Mouse (Mus musculus): ENCODE data around the gene Lef1. TPM values are rescaled to one million over a fixed set of nuclear protein-coding genes. Genes with fewer than 3 reads are reported as not detected.

Lef1 gene
- polyA plus RNA-seq, 1 experiment = not detected

DNA sequence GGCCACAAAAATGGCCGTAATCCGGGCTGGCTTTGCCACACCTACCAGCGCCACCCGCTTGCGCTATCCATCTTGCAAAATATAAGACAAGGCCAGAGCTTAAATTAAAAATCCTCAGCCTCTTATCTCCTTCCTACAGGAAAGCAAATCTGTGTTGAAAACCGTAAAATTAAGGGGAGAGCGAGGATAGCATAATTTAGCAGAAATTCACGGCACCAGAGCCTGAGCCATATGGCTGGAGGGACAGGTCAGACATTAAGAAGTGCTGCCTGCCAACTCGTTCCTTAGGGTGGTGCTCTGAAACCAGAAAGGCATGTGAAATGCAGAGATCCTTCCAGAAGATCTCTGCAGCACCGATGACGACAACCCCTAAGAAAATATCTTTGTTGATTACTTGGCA lies 70.7 kb downstream of the Lef1 start:
- Histone ChIP-seq H3K27ac (replicated peaks; ENCODE audit: low read depth, low read length) (no peak overlapping the region), H3K4me3 (ENCODE audit: insufficient read depth, low read depth, low read length) (no peak overlapping the region), H3K4me1 (ENCODE audit: control insufficient read depth, insufficient read depth, insufficient read length, low read length) (no peaks in the 10 kb centered on the region)

DNA sequence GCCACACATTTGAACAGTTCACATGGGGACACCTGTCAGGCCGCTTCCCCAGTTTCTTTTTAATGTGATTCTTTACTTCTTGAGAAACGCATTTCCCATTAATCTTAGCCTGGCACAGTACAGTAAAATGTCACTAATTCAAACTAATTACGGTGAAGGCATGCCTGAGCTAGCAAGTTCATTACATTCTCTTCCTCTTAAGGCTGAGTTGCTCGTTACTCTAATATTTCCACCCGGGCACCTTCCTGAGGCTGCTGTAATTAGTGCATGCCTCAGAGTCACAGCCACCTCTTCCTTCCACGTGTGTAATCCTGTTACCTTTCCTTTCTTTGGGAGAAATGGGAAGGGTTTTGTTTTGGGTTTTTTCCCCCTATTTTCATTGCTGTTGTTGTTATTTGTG lies 71.9 kb downstream of the Lef1 start:
- H3K4me1 ChIP-seq (ENCODE audit: control insufficient read depth, insufficient read depth, insufficient read length, low read length) = no peaks in the 10 kb centered on the region
- H3K4me3 ChIP-seq (ENCODE audit: insufficient read depth, low read depth, low read length) = no peak overlapping the region
- H3K27ac ChIP-seq (replicated peaks; ENCODE audit: low read depth, low read length) = no peak overlapping the region

DNA sequence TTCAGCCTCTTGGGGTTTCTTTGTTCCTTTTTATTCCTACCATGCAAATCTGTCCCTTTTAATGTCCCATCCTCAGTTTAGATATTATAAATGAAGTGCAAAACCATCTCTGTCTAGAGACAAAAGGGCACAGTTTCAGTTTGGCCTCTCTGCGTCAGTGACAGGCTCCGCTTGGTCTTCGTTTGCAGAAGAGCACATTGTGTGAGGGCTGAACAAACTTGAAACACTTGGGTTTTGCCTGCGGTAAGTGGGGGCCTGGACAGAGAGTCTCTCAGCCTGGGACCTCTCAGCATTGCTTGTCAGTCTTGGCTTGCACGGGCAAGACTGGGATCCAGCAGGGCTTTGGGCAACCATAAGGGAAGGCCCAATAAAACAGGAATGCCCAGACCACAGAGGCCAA lies 75.9 kb downstream of the Lef1 start:
- H3K27ac ChIP-seq (replicated peaks; ENCODE audit: low read depth, low read length) = no peak overlapping the region
- no peaks in the 10 kb centered on the region for H3K4me1 ChIP-seq (ENCODE audit: control insufficient read depth, insufficient read depth, insufficient read length, low read length)
- H3K4me3 ChIP-seq (ENCODE audit: insufficient read depth, low read depth, low read length) = no peak overlapping the region

DNA sequence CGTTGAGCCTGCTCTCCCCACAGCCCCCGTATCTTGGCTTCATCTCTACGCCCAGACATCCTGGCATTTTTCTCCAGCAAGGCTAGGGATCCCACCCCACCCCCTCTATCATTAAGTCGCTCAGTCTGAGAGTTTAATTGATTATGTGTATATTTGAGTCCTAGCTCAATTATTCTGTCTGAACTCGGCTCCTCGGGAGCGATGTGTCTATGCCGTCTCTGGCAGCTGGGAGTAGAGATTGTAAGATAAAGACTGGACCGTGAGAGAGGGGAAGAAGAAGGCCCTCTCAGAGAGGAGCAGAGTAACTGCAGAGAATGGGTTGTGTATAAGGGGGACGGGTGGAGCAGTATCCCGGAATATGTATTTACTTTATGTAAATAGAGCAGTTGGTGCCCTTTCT lies 80.0 kb downstream of the Lef1 start:
- Histone ChIP-seq H3K4me1 (ENCODE audit: control insufficient read depth, insufficient read depth, insufficient read length, low read length) (no peaks in the 10 kb centered on the region), H3K27ac (replicated peaks; ENCODE audit: low read depth, low read length) (no peak overlapping the region), H3K4me3 (ENCODE audit: insufficient read depth, low read depth, low read length) (no peak overlapping the region)

DNA sequence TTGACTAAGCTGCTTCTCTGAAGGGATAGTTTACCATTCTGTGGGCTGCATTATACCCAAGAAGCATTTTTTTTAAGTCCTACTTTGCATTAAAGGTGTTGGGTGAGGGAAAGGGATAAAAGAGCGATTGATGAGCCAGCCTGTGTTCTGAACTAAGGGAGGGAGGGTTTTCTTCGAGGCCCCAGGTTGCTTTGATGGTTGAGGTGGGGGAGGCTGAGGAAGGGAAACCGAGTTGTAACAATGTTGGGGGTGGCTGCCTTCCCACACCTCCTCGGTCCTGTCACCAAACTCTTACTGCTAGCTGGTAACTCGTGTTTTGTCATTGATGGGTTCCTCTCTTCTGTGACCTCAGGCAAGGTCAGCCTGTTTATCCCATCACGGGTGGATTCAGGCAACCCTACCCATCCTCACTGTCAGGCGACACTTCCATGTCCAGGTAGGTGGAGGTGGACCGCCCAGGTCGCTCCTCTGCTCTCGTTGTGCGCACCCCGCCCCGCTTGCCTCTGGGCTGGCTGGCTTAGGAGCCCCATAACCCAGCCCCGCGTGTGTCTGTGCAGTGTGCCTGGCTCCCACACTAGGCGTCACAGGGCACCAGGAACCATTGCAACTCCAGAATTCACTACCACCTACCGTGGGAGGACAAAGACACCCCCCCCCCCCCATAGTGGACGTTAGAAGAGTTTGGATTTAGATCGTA lies 80.5 kb downstream of the Lef1 start:
- Histone ChIP-seq H3K4me1 (ENCODE audit: control insufficient read depth, insufficient read depth, insufficient read length, low read length) (no peaks in the 10 kb centered on the region), H3K27ac (replicated peaks; ENCODE audit: low read depth, low read length) (no peak overlapping the region), H3K4me3 (ENCODE audit: insufficient read depth, low read depth, low read length) (no peak overlapping the region)

DNA sequence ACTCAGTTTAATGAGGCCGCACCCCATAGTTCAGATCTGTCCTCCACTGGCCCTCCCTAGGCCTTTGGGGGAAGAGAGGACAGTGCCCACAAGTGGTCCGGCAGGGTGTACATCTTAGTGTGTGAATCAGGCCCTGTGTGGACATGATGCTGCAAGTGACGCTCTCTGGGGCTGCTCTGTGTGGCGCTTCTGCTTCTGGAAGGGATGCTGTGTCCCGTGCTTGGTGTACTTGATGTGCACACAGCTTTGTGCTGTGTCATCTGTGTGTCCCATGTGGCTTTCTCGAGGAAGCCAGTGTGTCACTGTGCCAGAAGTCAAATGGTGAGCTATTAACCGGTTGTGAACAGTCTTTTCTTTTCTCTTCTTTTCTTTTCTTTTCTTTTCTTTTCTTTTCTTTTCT lies 81.2 kb downstream of the Lef1 start:
- Histone ChIP-seq H3K27ac (replicated peaks; ENCODE audit: low read depth, low read length) (no peak overlapping the region), H3K4me1 (ENCODE audit: control insufficient read depth, insufficient read depth, insufficient read length, low read length) (no peaks in the 10 kb centered on the region), H3K4me3 (ENCODE audit: insufficient read depth, low read depth, low read length) (no peak overlapping the region)

DNA sequence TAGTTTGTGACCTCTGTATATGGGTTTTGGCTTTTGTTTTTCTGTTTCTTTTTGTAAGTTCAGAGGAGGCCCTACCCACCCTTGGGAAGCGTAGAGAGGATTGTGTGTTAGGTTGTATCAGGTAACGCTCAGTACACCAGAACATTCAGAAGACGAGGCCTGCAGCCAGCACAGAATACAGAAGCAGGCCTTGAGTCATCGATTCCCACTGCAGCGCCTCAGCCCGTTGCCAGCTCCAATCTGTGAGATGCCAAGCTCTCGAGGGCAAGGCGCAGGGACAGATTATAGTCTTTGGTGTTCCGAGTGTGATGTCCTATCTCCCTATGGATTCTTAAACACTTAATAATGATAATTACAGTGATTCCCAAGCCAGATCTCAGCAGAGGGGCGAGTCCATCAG lies 85.8 kb downstream of the Lef1 start:
- no peak overlapping the region for H3K27ac ChIP-seq (replicated peaks; ENCODE audit: low read depth, low read length)
- H3K4me3 ChIP-seq (ENCODE audit: insufficient read depth, low read depth, low read length) = no peak overlapping the region
- no peaks in the 10 kb centered on the region for H3K4me1 ChIP-seq (ENCODE audit: control insufficient read depth, insufficient read depth, insufficient read length, low read length)

DNA sequence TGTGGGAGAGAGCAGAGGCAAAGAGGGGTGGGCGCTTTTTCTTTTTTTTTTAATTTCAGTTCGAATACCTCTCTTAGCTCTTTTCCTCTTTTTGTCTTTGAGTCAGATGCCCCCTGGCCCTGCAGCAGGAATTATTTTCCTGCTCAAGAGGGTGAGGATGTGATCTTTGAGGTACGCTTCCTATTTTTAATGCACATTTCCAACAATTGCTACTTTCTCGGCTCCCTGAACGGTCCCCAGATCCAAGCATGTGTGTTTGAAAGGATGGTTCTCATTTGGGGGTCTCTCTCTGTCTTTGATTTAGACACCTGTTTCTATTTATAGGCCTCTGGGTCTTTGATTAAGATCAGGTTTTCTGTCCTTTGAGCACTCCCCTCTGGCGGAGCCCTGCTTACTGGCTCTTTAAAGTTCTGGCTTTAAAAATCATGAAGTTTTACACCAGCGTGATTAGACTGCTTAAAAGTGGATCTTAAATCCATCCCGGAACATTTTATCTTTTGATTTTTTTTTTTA lies 86.3 kb downstream of the Lef1 start:
- no peak overlapping the region for H3K27ac ChIP-seq (replicated peaks; ENCODE audit: low read depth, low read length)
- H3K4me1 ChIP-seq (ENCODE audit: control insufficient read depth, insufficient read depth, insufficient read length, low read length) = no peaks in the 10 kb centered on the region
- H3K4me3 ChIP-seq (ENCODE audit: insufficient read depth, low read depth, low read length) = no peak overlapping the region

DNA sequence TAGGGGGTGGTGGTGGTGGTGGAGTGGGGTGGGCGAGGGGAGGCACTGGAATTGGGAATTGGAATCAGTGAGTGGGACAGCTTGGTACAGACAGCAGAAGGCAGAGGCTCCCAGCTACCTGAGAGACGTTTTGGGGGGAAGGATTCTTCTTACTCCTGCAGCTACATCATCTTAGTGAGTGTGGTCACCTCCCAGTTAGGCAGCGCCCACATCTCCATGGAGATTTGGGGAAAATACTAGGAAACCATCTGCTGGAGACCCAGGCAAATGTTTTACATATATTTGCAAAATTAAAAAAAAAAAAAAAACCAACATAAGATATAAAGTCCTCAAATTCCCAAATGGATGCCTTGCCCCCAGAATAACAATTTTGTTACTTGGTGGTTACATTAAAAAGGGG lies 88.7 kb downstream of the Lef1 start:
- H3K4me3 ChIP-seq (ENCODE audit: insufficient read depth, low read depth, low read length) = no peak overlapping the region
- H3K27ac ChIP-seq (replicated peaks; ENCODE audit: low read depth, low read length) = no peak overlapping the region
- no peaks in the 10 kb centered on the region for H3K4me1 ChIP-seq (ENCODE audit: control insufficient read depth, insufficient read depth, insufficient read length, low read length)

DNA sequence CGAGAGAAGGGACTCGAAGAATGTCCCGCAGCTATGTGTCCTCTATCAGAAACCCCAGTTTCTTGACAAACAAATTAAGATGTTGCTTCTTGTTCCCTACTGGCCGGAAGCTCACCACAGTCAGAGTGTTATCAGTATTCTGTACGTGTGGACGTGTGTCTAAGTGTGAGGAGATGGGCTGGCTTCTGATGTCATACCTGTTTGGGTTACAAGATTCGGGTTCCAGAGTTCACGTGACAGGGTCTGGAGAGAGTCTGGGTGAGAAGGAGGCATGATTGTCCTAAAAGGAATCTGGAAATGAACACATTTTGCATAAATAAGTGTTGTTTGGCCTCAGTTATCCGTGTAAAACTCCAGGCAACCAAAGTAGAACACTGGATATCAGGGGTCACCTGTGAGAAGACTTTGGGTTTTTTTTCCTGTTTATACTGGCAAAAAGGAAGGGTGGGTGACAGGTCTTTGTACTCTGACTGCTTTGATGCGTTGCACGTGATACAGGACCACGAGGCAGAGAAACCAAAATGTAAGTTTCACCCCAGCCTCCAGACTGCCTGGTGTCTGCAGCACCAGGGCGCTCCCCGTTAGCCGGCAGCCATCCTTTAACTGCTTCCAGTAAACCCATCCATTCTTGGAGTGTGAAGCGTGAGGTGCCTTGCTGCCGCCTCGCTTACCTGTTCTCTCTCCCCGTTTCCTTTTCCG lies 89.5 kb downstream of the Lef1 start:
- no peaks in the 10 kb centered on the region for H3K4me1 ChIP-seq (ENCODE audit: control insufficient read depth, insufficient read depth, insufficient read length, low read length)
- no peak overlapping the region for H3K27ac ChIP-seq (replicated peaks; ENCODE audit: low read depth, low read length)
- H3K4me3 ChIP-seq (ENCODE audit: insufficient read depth, low read depth, low read length) = no peak overlapping the region

DNA sequence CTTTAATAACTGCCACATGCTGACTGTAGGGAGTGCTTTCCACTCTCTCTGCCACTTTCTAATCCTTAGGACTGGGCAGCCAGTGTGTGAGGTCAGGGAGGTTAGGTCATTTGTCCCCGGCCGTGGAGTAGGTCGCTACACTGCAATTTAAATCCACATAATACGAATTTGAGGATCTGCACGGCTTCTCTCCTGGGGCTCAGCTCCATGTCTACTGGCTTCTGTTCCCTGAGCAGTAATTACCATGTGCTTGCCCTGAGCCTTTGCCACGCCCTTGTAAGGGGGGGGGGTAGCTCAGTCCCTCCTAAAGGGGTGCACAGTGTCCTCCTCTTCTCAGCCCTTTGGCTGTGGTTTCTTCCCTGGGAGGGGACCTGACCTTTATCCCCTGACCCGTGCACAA lies 92.0 kb downstream of the Lef1 start:
- no peaks in the 10 kb centered on the region for H3K4me1 ChIP-seq (ENCODE audit: control insufficient read depth, insufficient read depth, insufficient read length, low read length)
- H3K27ac ChIP-seq (replicated peaks; ENCODE audit: low read depth, low read length) = no peak overlapping the region
- no peak overlapping the region for H3K4me3 ChIP-seq (ENCODE audit: insufficient read depth, low read depth, low read length)

DNA sequence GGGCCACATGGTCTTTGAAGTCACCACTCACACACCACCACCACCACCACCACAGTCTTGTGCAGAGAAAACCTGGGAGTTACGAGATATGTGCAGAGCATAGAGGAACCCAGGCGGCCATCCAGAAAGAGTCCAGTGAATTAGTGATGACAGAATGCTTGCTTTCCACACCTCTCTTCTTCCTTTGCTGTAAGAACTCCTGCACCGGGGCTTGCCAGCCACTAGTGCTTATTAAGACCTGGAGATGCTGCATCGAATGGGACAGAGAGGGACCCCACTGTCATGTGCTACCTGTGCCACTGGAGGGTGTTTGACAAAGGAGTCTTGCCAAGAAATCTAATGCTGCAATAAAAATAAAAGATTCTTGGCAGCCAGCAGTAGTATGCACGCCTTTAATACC lies 97.6 kb downstream of the Lef1 start:
- Histone ChIP-seq H3K4me3 (ENCODE audit: insufficient read depth, low read depth, low read length) (no peak overlapping the region), H3K4me1 (ENCODE audit: control insufficient read depth, insufficient read depth, insufficient read length, low read length) (no peaks in the 10 kb centered on the region), H3K27ac (replicated peaks; ENCODE audit: low read depth, low read length) (no peak overlapping the region)

DNA sequence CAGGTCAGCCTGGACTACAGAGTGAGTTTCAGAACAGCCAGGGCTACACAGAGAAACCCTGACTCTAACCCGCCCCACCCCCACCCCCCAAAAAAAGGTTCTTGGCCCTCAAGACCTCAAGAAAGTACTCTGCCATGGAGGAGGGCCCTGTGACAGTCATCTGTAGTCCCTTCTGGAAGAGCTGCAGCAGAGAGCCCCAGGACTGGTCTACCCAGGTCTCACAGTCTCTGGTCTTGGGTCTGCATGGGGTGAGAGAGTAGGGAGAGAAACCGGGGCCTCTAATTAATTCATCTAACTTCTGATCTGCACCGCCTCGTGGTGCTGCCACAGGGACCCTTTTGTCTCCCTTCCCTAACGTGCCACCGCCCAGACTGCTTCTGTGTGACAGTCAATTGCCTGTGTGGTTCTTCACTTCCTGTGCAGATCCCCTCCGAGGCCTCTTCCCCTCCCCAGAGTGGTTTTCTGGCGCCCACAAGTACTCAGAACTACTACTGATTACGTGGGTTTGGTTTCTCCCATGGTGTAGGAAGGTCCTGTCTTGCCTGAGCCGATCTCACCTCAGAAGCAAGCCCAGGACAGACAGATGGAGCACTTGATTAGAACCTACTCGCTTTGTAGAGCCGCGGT lies 98.1 kb downstream of the Lef1 start:
- H3K4me3 ChIP-seq (ENCODE audit: insufficient read depth, low read depth, low read length) = no peak overlapping the region

DNA sequence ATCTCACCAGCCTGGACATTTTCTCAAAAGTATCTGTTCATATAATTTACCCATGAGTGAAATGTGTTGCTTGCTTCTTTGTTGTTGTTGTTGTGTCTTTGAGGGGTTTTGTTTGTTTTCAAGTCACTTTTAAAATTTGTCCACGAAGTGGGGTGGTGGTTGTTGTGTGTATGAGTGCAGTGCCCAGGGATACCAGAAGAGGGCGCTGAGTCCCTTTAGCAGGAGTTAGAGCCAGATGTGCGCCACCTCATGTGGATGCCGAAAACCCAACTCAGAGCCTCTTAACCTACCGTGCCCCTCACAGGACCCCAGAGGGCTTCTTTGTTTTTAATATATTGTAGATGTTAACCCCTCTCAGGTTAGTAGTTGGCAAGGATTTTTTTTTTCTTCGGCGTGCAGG lies 101.9 kb downstream of the Lef1 start:
- Histone ChIP-seq H3K27ac (replicated peaks; ENCODE audit: low read depth, low read length) (no peak overlapping the region), H3K4me3 (ENCODE audit: insufficient read depth, low read depth, low read length) (no peak overlapping the region), H3K4me1 (ENCODE audit: control insufficient read depth, insufficient read depth, insufficient read length, low read length) (no peaks in the 10 kb centered on the region)

More for the DNA sequence above, 98.1 kb downstream of the Lef1 start:
- Histone ChIP-seq H3K4me1 (ENCODE audit: control insufficient read depth, insufficient read depth, insufficient read length, low read length) (no peaks in the 10 kb centered on the region), H3K27ac (replicated peaks; ENCODE audit: low read depth, low read length) (no peak overlapping the region)

DNA sequence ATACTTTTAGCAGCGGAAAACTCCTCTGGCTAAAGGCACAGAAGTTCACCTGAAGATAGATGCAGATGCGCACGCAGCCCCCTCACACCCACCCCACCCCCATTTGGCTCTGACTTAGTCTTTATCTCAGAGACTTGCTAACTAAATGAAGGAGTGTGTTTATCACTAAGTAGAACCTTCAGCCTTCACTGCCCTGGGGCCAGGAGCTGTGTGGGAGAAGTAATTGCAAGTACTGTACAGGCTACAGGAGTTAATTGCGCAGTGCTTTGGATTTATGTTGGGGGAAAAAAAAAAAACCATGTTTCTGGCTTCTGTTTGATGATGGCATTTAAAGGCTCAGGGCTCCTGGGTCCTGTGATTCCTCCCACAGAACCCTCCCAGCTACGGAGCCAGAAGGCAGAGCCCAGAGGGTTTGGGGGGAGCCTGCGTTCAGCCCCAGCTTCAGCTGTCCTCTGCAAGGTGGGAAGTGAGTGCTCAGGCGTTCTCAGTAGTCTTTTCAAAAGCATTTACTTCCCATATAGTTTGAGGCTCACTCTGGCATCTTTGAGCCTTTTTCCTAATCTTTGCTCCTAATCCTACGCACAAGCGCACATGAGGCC lies 103.9 kb downstream of the Lef1 start:
- Histone ChIP-seq H3K4me1 (ENCODE audit: control insufficient read depth, insufficient read depth, insufficient read length, low read length) (no peaks in the 10 kb centered on the region), H3K27ac (replicated peaks; ENCODE audit: low read depth, low read length) (no peak overlapping the region), H3K4me3 (ENCODE audit: insufficient read depth, low read depth, low read length) (no peak overlapping the region)
